Mouse (Mus musculus) lung, postnatal 0 days (tissue): ENCODE measurements around the gene Mmp17.
"Not testable (repeated sequence)": the region's sequence is repeated elsewhere in the genome, so short reads cannot be mapped to it uniquely, and the experiment has no call there.

Experiments
- CTCF ChIP-seq: IDR thresholded peaks from 2 replicates; pipeline ENCODE4 v1.5.1; 2016; ENCODE audit warnings: antibody characterized with exemption, mild to moderate bottlenecking
- EP300 ChIP-seq: IDR thresholded peaks from 2 replicates; pipeline ENCODE4 v1.6.1; 2016; ENCODE audit warnings: antibody characterized with exemption, mild to moderate bottlenecking, control low read depth

DNA sequence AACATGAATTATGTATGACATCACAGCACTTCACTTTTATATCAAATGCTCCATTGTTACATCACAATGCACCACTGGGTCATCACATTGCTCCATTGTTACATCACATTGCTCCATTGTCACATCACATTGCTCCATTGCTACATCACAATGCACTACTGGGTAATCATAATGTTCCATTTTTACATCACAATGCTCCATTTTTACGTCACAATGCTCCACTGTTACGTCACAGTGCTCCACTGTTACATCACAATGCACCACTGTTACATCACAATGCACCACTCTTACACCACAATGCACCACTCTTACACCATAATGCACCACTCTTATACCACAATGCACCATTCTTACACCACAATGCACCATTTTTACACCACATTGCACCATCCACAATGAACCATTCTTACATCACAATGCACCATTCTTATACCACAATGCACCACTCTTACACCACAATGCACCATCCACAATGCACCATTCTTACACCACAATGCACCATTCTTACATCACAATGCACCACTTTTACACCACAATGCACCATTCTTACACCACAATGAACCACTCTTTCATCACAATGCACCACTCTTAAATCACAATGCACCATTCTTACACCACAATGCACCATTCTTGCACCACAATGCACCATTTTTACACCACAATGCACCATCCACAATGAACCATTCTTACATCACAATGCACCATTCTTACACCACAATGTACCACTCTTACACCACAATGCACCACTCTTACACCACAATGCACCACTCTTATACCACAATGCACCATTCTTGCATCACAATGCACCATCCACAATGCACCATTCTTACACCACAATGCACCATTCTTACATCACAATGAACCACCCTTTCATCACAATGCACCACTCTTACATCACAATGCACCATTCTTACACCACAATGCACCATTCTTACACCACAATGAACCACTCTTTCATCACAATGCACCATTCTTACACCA, 48.6 kb downstream of the Mmp17 start:
- not testable (repeated sequence) for TF ChIP-seq CTCF, EP300
